Mouse (Mus musculus) NIH3T3 (cell line): Measurements from ENCODE around the gene Zcchc14.
"Not testable (repeated sequence)": the region's sequence is repeated elsewhere in the genome, so short reads cannot be mapped to it uniquely, and the experiment has no call there.

ENCODE experiments used
- DNase-seq: peaks from one replicate; pipeline ENCODE4 v3.0.0-alpha.2; 2012; ENCODE audit warnings: low read depth

Zcchc14 gene

GRCm38 (mm10) chr8:121623043-121623442 is 29.7 kb downstream of the Zcchc14 start:
- DNase-seq = no peak

- DNase-seq = peak; percentile 20
Measured at GRCm38 (mm10) chr8:121621879-121622278, 30.8 kb downstream of the Zcchc14 start.

- peak; percentile 47 for DNase-seq
Measured at GRCm38 (mm10) chr8:121620801-121621516, 31.7 kb downstream of the Zcchc14 start.

GRCm38 (mm10) chr8:121619401-121619995 is 33.2 kb downstream of the Zcchc14 start:
- peak; percentile 88 for DNase-seq

- no peak for DNase-seq
Measured at GRCm38 (mm10) chr8:121613419-121613818, 39.3 kb downstream of the Zcchc14 start.

- no peak for DNase-seq
Measured at GRCm38 (mm10) chr8:121609916-121610315, 42.8 kb downstream of the Zcchc14 start.

- DNase-seq = no peak
Measured at GRCm38 (mm10) chr8:121609251-121609650, 43.5 kb downstream of the Zcchc14 start.

- no peak for DNase-seq
Measured at GRCm38 (mm10) chr8:121607661-121608060, 45.0 kb downstream of the Zcchc14 start.

GRCm38 (mm10) chr8:121603801-121604200 is 48.9 kb downstream of the Zcchc14 start:
- DNase-seq = no peak

GRCm38 (mm10) chr8:121602860-121603259 is 49.8 kb downstream of the Zcchc14 start:
- peak; percentile 92 for DNase-seq

GRCm38 (mm10) chr8:121602411-121602810 is 50.3 kb downstream of the Zcchc14 start:
- no peak for DNase-seq

GRCm38 (mm10) chr8:121599842-121600241 is 52.9 kb downstream of the Zcchc14 start:
- no peak for DNase-seq

GRCm38 (mm10) chr8:121598892-121599291 is 53.8 kb downstream of the Zcchc14 start:
- DNase-seq = peak; percentile 92

GRCm38 (mm10) chr8:121598190-121598589 is 54.5 kb downstream of the Zcchc14 start:
- no peak for DNase-seq

- DNase-seq = not testable (repeated sequence)
Measured at GRCm38 (mm10) chr8:121597492-121597891, 55.2 kb downstream of the Zcchc14 start.

- DNase-seq = no peak
Measured at GRCm38 (mm10) chr8:121593983-121594382, 58.7 kb downstream of the Zcchc14 start.

- no peak for DNase-seq
Measured at GRCm38 (mm10) chr8:121593293-121593692, 59.4 kb downstream of the Zcchc14 start.

- peak; percentile 81 for DNase-seq
Measured at GRCm38 (mm10) chr8:121591178-121592066, 61.3 kb downstream of the Zcchc14 start.

GRCm38 (mm10) chr8:121590203-121591177 is 62.2 kb downstream of the Zcchc14 start, which contains the start of gene Map1lc3b:
Gene Map1lc3b (plus strand): TSS chr8:121590361.
- peak; percentile 98 for DNase-seq

GRCm38 (mm10) chr8:121589205-121589726 is 63.4 kb downstream of the Zcchc14 start:
- DNase-seq = no peak

- no peak for DNase-seq
Measured at GRCm38 (mm10) chr8:121588750-121589149, 64.0 kb downstream of the Zcchc14 start.
